Mouse (Mus musculus) midbrain, embryonic 16.5 days (tissue): ENCODE data around the gene Fam170b. TPM values are rescaled to one million over a fixed set of nuclear protein-coding genes. Genes with fewer than 3 reads are reported as not detected.

Source experiments
- ATAC-seq: fragments of 200-750 bp; cut with Nextera tagmentation; 2 replicates; pipeline ENCODE4 v1.8.0; 2017; ENCODE audit warnings: moderate TSS enrichment
- H3K27ac ChIP-seq: fragments of 300-500 bp; sonication (generic); 2 replicates; pipeline ENCODE4 v1.5.1; 2014; ENCODE audit warnings: mild to moderate bottlenecking, low read length, mixed read lengths
- H3K27me3 ChIP-seq: fragments of 300-500 bp; sonication (generic); 2 replicates; pipeline ENCODE4 v1.6.1; 2014; ENCODE audit warnings: low read depth, low read length, mixed read lengths; ENCODE audit not compliant: control insufficient read depth, insufficient read depth
- H3K36me3 ChIP-seq: fragments of 300-500 bp; sonication (generic); 2 replicates; pipeline ENCODE4 v1.6.1; 2014; ENCODE audit warnings: mild to moderate bottlenecking, low read length, moderate library complexity, mixed read lengths; ENCODE audit not compliant: control insufficient read depth, insufficient read depth
- H3K4me1 ChIP-seq: fragments of 300-500 bp; sonication (generic); 2 replicates; pipeline ENCODE4 v1.6.1; 2014; ENCODE audit warnings: mild to moderate bottlenecking, low read length, mixed read lengths; ENCODE audit not compliant: control insufficient read depth, insufficient read depth
- H3K4me2 ChIP-seq: fragments of 300-500 bp; sonication (generic); 2 replicates; pipeline ENCODE4 v1.6.1; 2014; ENCODE audit warnings: mild to moderate bottlenecking, low read length, mixed read lengths
- H3K4me3 ChIP-seq: fragments of 300-500 bp; sonication (generic); 2 replicates; pipeline ENCODE4 v1.5.1; 2014; ENCODE audit warnings: low read depth, mild to moderate bottlenecking, low read length, moderate library complexity, mixed read lengths
- H3K9ac ChIP-seq: fragments of 300-500 bp; sonication (generic); 2 replicates; pipeline ENCODE4 v1.6.1; 2014; ENCODE audit warnings: low read depth, low read length, mixed read lengths
- H3K9me3 ChIP-seq: fragments of 300-500 bp; sonication (generic); replicated peaks from 2 replicates; pipeline ENCODE4 v1.6.1; 2014; ENCODE audit warnings: mild to moderate bottlenecking, low read length, mixed read lengths; ENCODE audit not compliant: control insufficient read depth, poor library complexity, severe bottlenecking
- WGBS: fragments of 180-500 bp; shearing (Covaris S2); extraction: QIAGEN DNeasy Blood & Tissue Kit; methylation state at CpG from one replicate; pipeline ENCODE4 v1.1.7; 2014; 5-methylcytosine and 5-hydroxymethylcytosine counted together
- polyA plus RNA-seq: library from polyadenylated mRNA; unstranded; fragments of >200 nt; fragmentation: Nextera tagmentation; extraction: Ambion mirVana; gene quantifications from 2 replicates; pipeline ENCODE4 v1.2.1, GENCODE M21; 2015

The Fam170b gene
- polyA plus RNA-seq, 1 experiment from 2014 or later, result 0.08 TPM

GRCm38 (mm10) chr14:32865331-32865730, 31.6 kb downstream of the Fam170b start:
- H3K4me1 ChIP-seq, result no peaks in the 10 kb centered on the region
- H3K9ac ChIP-seq, result no peak overlapping the region
- 77% methylated on average over 3 of the region's 3 CpGs for WGBS
- H3K36me3 ChIP-seq, result no peaks in the 10 kb centered on the region
- no peak for ATAC-seq
- H3K4me2 ChIP-seq, result no peak overlapping the region
- H3K27me3 ChIP-seq, result no peaks in the 10 kb centered on the region
- H3K9me3 ChIP-seq, result no peaks in the 10 kb centered on the region
- H3K27ac ChIP-seq, result no peak overlapping the region
- H3K4me3 ChIP-seq, result no peak overlapping the region

GRCm38 (mm10) chr14:32871963-32872362, 38.2 kb downstream of the Fam170b start:
- Histone ChIP-seq H3K4me1 (no peaks in the 10 kb centered on the region), H3K27me3 (no peaks in the 10 kb centered on the region), H3K9me3 (no peaks in the 10 kb centered on the region), H3K4me2 (no peak overlapping the region), H3K36me3 (no peaks in the 10 kb centered on the region), H3K9ac (no peak overlapping the region), H3K4me3 (no peak overlapping the region), H3K27ac (no peak overlapping the region)
- ATAC-seq, result no peak
- 84% methylated on average over 5 of the region's 5 CpGs for WGBS

- Histone ChIP-seq H3K36me3 (no peaks in the 10 kb centered on the region), H3K9ac (no peak overlapping the region), H3K4me3 (no peak overlapping the region), H3K27me3 (no peaks in the 10 kb centered on the region), H3K4me1 (no peaks in the 10 kb centered on the region), H3K9me3 (no peaks in the 10 kb centered on the region), H3K27ac (no peak overlapping the region), H3K4me2 (no peak overlapping the region)
- 64% methylated on average over 6 of the region's 6 CpGs for WGBS
- no peak for ATAC-seq
Observed at GRCm38 (mm10) chr14:32877549-32877948, 43.8 kb downstream of the Fam170b start.

- no peak for ATAC-seq
- Histone ChIP-seq H3K4me1 (no peaks in the 10 kb centered on the region), H3K9me3 (no peaks in the 10 kb centered on the region), H3K4me3 (no peak overlapping the region), H3K4me2 (no peak overlapping the region), H3K9ac (no peak overlapping the region), H3K27ac (no peak overlapping the region), H3K27me3 (no peaks in the 10 kb centered on the region), H3K36me3 (no peaks in the 10 kb centered on the region)
- 85% methylated on average over 5 of the region's 5 CpGs for WGBS
Observed at GRCm38 (mm10) chr14:32880332-32880731, 46.6 kb downstream of the Fam170b start.

- H3K4me3 ChIP-seq, result no peak overlapping the region
- no peaks in the 10 kb centered on the region for H3K9me3 ChIP-seq
- 78% methylated on average over 1 of the region's 1 CpGs for WGBS
- no peak for ATAC-seq
- no peak overlapping the region for H3K9ac ChIP-seq
- no peak overlapping the region for H3K4me2 ChIP-seq
- no peaks in the 10 kb centered on the region for H3K36me3 ChIP-seq
- H3K4me1 ChIP-seq, result no peaks in the 10 kb centered on the region
- no peaks in the 10 kb centered on the region for H3K27me3 ChIP-seq
- H3K27ac ChIP-seq, result no peak overlapping the region
Observed at GRCm38 (mm10) chr14:32881693-32882092, 47.9 kb downstream of the Fam170b start.

Other genes with a start within 250 kb of the Fam170b start
- 1.4 and 2.0 TPM in 2 replicates for gene Prrxl1, start 234.6 kb upstream of the Fam170b start, polyA plus RNA-seq
- not detected in 2 replicates for gene 3425401B19Rik, start 148.7 kb upstream of the Fam170b start, polyA plus RNA-seq
- 0.69 and 0.73 TPM in 2 replicates for gene Tmem273, start 48.0 kb upstream of the Fam170b start, polyA plus RNA-seq
- 9.3 and 12.0 TPM in 2 replicates for gene Vstm4, start 22.8 kb downstream of the Fam170b start, polyA plus RNA-seq
- gene Lrrc18, start 157.4 kb downstream of the Fam170b start, polyA plus RNA-seq, result 0.51 and 0.58 TPM in 2 replicates